Mouse (Mus musculus) layer of hippocampus, adult 9-11 months (tissue): ENCODE data around the gene Stat5a.

Experiments used
- DNase-seq: peaks from one replicate; pipeline ENCODE4 v3.0.0; 2022

The Stat5a gene

GRCm38 (mm10) chr11:100858935-100859578 is at the start of gene Stat5a:
Stat5a (plus strand) TSS chr11:100859351.
- DNase-seq: peak; percentile 51

GRCm38 (mm10) chr11:100810516-100810915 is 48.6 kb upstream of the Stat5a start:
- DNase-seq: no peak

- no peak for DNase-seq
Observed at GRCm38 (mm10) chr11:100811132-100811531, 48.0 kb upstream of the Stat5a start.

- DNase-seq: peak; percentile 16
Observed at GRCm38 (mm10) chr11:100814498-100814897, 44.7 kb upstream of the Stat5a start.

- no peak for DNase-seq
Observed at GRCm38 (mm10) chr11:100816342-100816741, 42.8 kb upstream of the Stat5a start.

GRCm38 (mm10) chr11:100816801-100817200 is 42.4 kb upstream of the Stat5a start:
- no peak for DNase-seq

- DNase-seq: no peak
Observed at GRCm38 (mm10) chr11:100817311-100817710, 41.8 kb upstream of the Stat5a start.

- no peak for DNase-seq
Observed at GRCm38 (mm10) chr11:100818359-100819012, 40.7 kb upstream of the Stat5a start.

GRCm38 (mm10) chr11:100819048-100819447 is 40.1 kb upstream of the Stat5a start:
- no peak for DNase-seq

GRCm38 (mm10) chr11:100819626-100820025 is 39.5 kb upstream of the Stat5a start:
- no peak for DNase-seq

- DNase-seq: no peak
Observed at GRCm38 (mm10) chr11:100820047-100820446, 39.1 kb upstream of the Stat5a start.

GRCm38 (mm10) chr11:100821605-100822220 is 37.4 kb upstream of the Stat5a start:
- no peak for DNase-seq

GRCm38 (mm10) chr11:100822365-100822764 is 36.8 kb upstream of the Stat5a start:
- DNase-seq: peak; percentile 64

- DNase-seq: no peak
Observed at GRCm38 (mm10) chr11:100823543-100824313, 35.4 kb upstream of the Stat5a start.

GRCm38 (mm10) chr11:100824496-100824895 is 34.7 kb upstream of the Stat5a start:
- DNase-seq: no peak

GRCm38 (mm10) chr11:100825451-100825850 is 33.7 kb upstream of the Stat5a start:
- no peak for DNase-seq

- DNase-seq: peak; percentile 79
Observed at GRCm38 (mm10) chr11:100826161-100826866, 32.8 kb upstream of the Stat5a start.

GRCm38 (mm10) chr11:100828676-100829151 is 30.4 kb upstream of the Stat5a start:
- no peak for DNase-seq

GRCm38 (mm10) chr11:100829691-100830090 is 29.5 kb upstream of the Stat5a start:
- DNase-seq: no peak

- no peak for DNase-seq
Observed at GRCm38 (mm10) chr11:100831396-100831795, 27.8 kb upstream of the Stat5a start.

GRCm38 (mm10) chr11:100833466-100833865 is 25.7 kb upstream of the Stat5a start:
- DNase-seq: no peak

GRCm38 (mm10) chr11:100836923-100837702 is 22.0 kb upstream of the Stat5a start:
- no peak for DNase-seq
